Mouse (Mus musculus) limb, embryonic 15.5 days (tissue): Measurements from ENCODE around the gene Krt42. TPM values are rescaled to one million over a fixed set of nuclear protein-coding genes. Genes with fewer than 3 reads are reported as not detected.
"Not testable (repeated sequence)": the region's sequence is repeated elsewhere in the genome, so short reads cannot be mapped to it uniquely, and the experiment has no call there.

Experiments used
- ATAC-seq: fragments of 200-750 bp; cut with Nextera tagmentation; 2 replicates; pipeline ENCODE4 v1.8.0; 2017; ENCODE audit warnings: low read depth, moderate TSS enrichment; ENCODE audit not compliant: insufficient number of reproducible peaks, low FRiP score, low TSS enrichment
- H3K27ac ChIP-seq: fragments of 300-500 bp; sonication (generic); 2 replicates; pipeline ENCODE4 v1.5.1; 2015; ENCODE audit warnings: moderate library complexity, mild to moderate bottlenecking, inconsistent platforms
- H3K27me3 ChIP-seq: fragments of 300-500 bp; sonication (generic); 2 replicates; pipeline ENCODE4 v1.6.1; 2015; ENCODE audit warnings: inconsistent platforms
- H3K36me3 ChIP-seq: fragments of 300-500 bp; sonication (generic); 2 replicates; pipeline ENCODE4 v1.6.1; 2015; ENCODE audit warnings: inconsistent platforms
- H3K4me1 ChIP-seq: fragments of 300-500 bp; sonication (generic); 2 replicates; pipeline ENCODE4 v1.6.1; 2015; ENCODE audit warnings: inconsistent platforms
- H3K4me2 ChIP-seq: fragments of 300-500 bp; sonication (generic); 2 replicates; pipeline ENCODE4 v1.6.1; 2015; ENCODE audit warnings: mild to moderate bottlenecking, inconsistent platforms
- H3K4me3 ChIP-seq: fragments of 300-500 bp; sonication (generic); 2 replicates; pipeline ENCODE4 v1.5.1; 2015; ENCODE audit warnings: mild to moderate bottlenecking, inconsistent platforms
- H3K9ac ChIP-seq: fragments of 300-500 bp; sonication (generic); 2 replicates; pipeline ENCODE4 v1.6.1; 2015; ENCODE audit warnings: inconsistent platforms
- H3K9me3 ChIP-seq: fragments of 300-500 bp; sonication (generic); 2 replicates; pipeline ENCODE4 v1.6.1; 2016; ENCODE audit warnings: inconsistent platforms
- WGBS: fragments of 180-500 bp; shearing (Covaris S2); methylation state at CpG from one replicate; pipeline ENCODE4 v1.1.7; 2015; 5-methylcytosine and 5-hydroxymethylcytosine counted together
- polyA plus RNA-seq: library from polyadenylated mRNA; unstranded; fragments of >200 nt; fragmentation: Nextera tagmentation; extraction: Ambion mirVana; gene quantifications from 2 replicates; pipeline ENCODE4 v1.2.1, GENCODE M21; 2015

Krt42 gene
- polyA plus RNA-seq, 1 experiment from 2014 or later, result 0.15 TPM

GRCm38 (mm10) chr11:100248852-100249465, 20.7 kb downstream of the Krt42 start, which contains the start of gene Krt16:
Krt16 (minus strand) TSS chr11:100248902.
- no peaks in the 10 kb centered on the region for H3K36me3 ChIP-seq
- ATAC-seq, result no peak
- H3K27me3 ChIP-seq, result no peaks in the 10 kb centered on the region
- H3K4me3 ChIP-seq, result no peak within 1 kb of the TSS
- WGBS, result 79% methylated on average over 7 of the region's 7 CpGs
- H3K9ac ChIP-seq, result no peak within 1 kb of the TSS
- H3K9me3 ChIP-seq, result no peaks in the 10 kb centered on the region
- H3K4me2 ChIP-seq, result no peak within 1 kb of the TSS
- no peak within 1 kb of the TSS for H3K27ac ChIP-seq
- no peaks in the 10 kb centered on the region; the same call in 1 of the 2 replicates for H3K4me1 ChIP-seq

- H3K9ac ChIP-seq, H3K27me3 ChIP-seq, H3K4me2 ChIP-seq, ATAC-seq, H3K9me3 ChIP-seq, H3K36me3 ChIP-seq, H3K27ac ChIP-seq, H3K4me3 ChIP-seq, H3K4me1 ChIP-seq: not testable (repeated sequence)
- WGBS, result 69% methylated on average over 7 of the region's 7 CpGs
These were observed 23.2 kb downstream of the Krt42 start for GRCm38 (mm10) chr11:100246471-100246870.

- not testable (repeated sequence) for H3K4me1 ChIP-seq, H3K36me3 ChIP-seq, H3K27ac ChIP-seq, H3K4me2 ChIP-seq, H3K9ac ChIP-seq, H3K9me3 ChIP-seq, H3K4me3 ChIP-seq, H3K27me3 ChIP-seq, ATAC-seq
- WGBS, result 89% methylated on average over 4 of the region's 4 CpGs
These were observed 29.4 kb downstream of the Krt42 start for GRCm38 (mm10) chr11:100240272-100240671.

- ATAC-seq, result no peak
- Histone ChIP-seq H3K27ac (no peak overlapping the region), H3K9ac (no peak overlapping the region)
These were observed 47.9 kb downstream of the Krt42 start for GRCm38 (mm10) chr11:100221741-100222140.

GRCm38 (mm10) chr11:100219304-100219703, 50.4 kb downstream of the Krt42 start:
- H3K4me3 ChIP-seq, result no peak overlapping the region
- ATAC-seq, result no peak
- WGBS, result 73% methylated on average over 4 of the region's 4 CpGs
- no peak overlapping the region for H3K9ac ChIP-seq
- H3K4me2 ChIP-seq, result no peak overlapping the region
- no peaks in the 10 kb centered on the region for H3K4me1 ChIP-seq
- H3K27me3 ChIP-seq, result no peaks in the 10 kb centered on the region
- no peak overlapping the region for H3K27ac ChIP-seq
- no peaks in the 10 kb centered on the region for H3K36me3 ChIP-seq
- H3K9me3 ChIP-seq, result no peaks in the 10 kb centered on the region

More at GRCm38 (mm10) chr11:100221741-100222140, 47.9 kb downstream of the Krt42 start:
- H3K4me2 ChIP-seq, result no peak overlapping the region
- 62% methylated on average over 8 of the region's 8 CpGs for WGBS
- no peaks in the 10 kb centered on the region for H3K27me3 ChIP-seq
- no peaks in the 10 kb centered on the region for H3K9me3 ChIP-seq
- H3K4me3 ChIP-seq, result no peak overlapping the region
- H3K4me1 ChIP-seq, result no peaks in the 10 kb centered on the region
- H3K36me3 ChIP-seq, result no peaks in the 10 kb centered on the region

Other genes with a start within 250 kb of the Krt42 start
- gene Krt33b, start 240.0 kb downstream of the Krt42 start, polyA plus RNA-seq, result 1.1 and 1.7 TPM in 2 replicates
- 1.1 and 2.6 TPM in 2 replicates for gene Krt34, start 228.3 kb downstream of the Krt42 start, polyA plus RNA-seq
- gene Krt31, start 219.3 kb downstream of the Krt42 start, polyA plus RNA-seq, result 2.5 and 5.4 TPM in 2 replicates
- 2.0 and 2.4 TPM in 2 replicates for gene Krt32, start 181.6 kb downstream of the Krt42 start, polyA plus RNA-seq
- gene Krt35, start 173.6 kb downstream of the Krt42 start, polyA plus RNA-seq, result 23.6 and 26.4 TPM in 2 replicates
- gene Krt36, start 164.2 kb downstream of the Krt42 start, polyA plus RNA-seq, result 55.9 and 83.7 TPM in 2 replicates
- gene Krt13, start 148.3 kb downstream of the Krt42 start, polyA plus RNA-seq, result 50.3 and 60.2 TPM in 2 replicates
- gene Krt15, start 133.9 kb downstream of the Krt42 start, polyA plus RNA-seq, result 1,213 and 1,252 TPM in 2 replicates
- gene Krt19, start 121.2 kb downstream of the Krt42 start, polyA plus RNA-seq, result 417 and 437 TPM in 2 replicates
- gene Krt9, start 76.6 kb downstream of the Krt42 start, polyA plus RNA-seq, result 0.13 and 0.24 TPM in 2 replicates
- gene Krt14, start 62.3 kb downstream of the Krt42 start, polyA plus RNA-seq, result 1,243 and 1,298 TPM in 2 replicates
- gene Krt16, start 21.0 kb downstream of the Krt42 start, polyA plus RNA-seq, result 11.7 and 16.2 TPM in 2 replicates
- gene Krt17, start 8.8 kb downstream of the Krt42 start, polyA plus RNA-seq, result 264 and 267 TPM in 2 replicates
- 1,535 and 1,764 TPM in 2 replicates for gene Eif1, start 50.0 kb upstream of the Krt42 start, polyA plus RNA-seq
- 3.1 and 4.0 TPM in 2 replicates for gene Gast, start 64.5 kb upstream of the Krt42 start, polyA plus RNA-seq
- 1.9 and 2.8 TPM in 2 replicates for gene Hap1, start 86.3 kb upstream of the Krt42 start, polyA plus RNA-seq
- 305 and 309 TPM in 2 replicates for gene Jup, start 127.9 kb upstream of the Krt42 start, polyA plus RNA-seq
- 107 and 114 TPM in 2 replicates for gene P3h4, start 145.0 kb upstream of the Krt42 start, polyA plus RNA-seq
- gene Fkbp10, start 145.8 kb upstream of the Krt42 start, polyA plus RNA-seq, result 210 and 239 TPM in 2 replicates
- gene Nt5c3b, start 171.9 kb upstream of the Krt42 start, polyA plus RNA-seq, result 137 and 141 TPM in 2 replicates
- 0.64 and 0.70 TPM in 2 replicates for gene Klhl10, start 172.0 kb upstream of the Krt42 start, polyA plus RNA-seq
- gene Klhl11, start 202.9 kb upstream of the Krt42 start, polyA plus RNA-seq, result 9.5 and 10.0 TPM in 2 replicates